Mouse (Mus musculus): ENCODE data around the gene Akap3. TPM values are rescaled to one million over a fixed set of nuclear protein-coding genes. Genes with fewer than 3 reads are reported as not detected.

Gene Akap3
- polyA plus RNA-seq, 1 experiment, result 0.16 TPM

DNA sequence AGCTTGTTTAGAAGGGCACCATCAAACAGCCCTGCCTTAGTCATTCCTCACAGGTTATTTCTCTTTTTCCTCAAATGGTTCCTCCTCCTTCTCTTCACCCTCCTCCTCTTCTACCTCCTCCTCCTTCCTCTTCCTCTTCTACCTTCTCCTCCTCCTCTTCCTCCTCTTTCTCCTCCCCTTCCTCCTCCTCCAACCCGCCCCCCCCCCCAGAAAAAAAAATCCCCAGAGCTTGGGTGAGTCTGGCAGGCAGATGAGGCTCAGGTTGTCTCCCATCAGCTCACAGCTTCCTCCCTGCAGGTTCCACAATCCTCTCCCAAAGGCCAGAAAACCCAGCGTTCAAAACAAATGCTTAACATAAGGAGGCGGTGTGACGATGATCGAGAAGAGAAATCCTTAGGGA is 54.5 kb downstream of the Akap3 start:
- no peak for TF ChIP-seq CTCF (IDR thresholded peaks at IDR 0.05; ENCODE audit: borderline replicate concordance, extremely low read depth, insufficient read depth, insufficient read length)
- no peak for TF ChIP-seq POLR2A (IDR thresholded peaks at IDR 0.05; ENCODE audit: borderline replicate concordance, extremely low read depth, insufficient read depth, insufficient read length, poor library complexity, severe bottlenecking)
- no peak for DNase-seq (ENCODE audit: low read depth)

DNA sequence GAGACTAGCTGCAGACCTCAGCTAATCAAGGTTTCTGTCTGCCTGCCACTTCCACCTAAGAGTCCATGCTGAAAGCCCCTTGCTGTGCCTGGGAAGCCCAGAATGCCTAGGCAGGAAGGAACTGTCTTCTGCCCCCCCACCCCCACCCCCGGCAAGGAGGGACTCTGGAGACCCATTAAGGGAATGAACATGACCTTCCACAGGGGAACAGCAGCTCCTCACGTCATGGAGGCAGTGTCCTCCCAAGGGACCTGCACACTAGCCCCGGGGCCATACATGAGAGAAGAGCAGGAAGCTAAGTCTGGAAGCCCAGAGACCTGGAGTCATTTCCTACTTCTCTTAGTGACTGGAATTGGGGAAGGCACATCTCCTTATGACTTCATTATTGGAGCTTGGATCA is 55.0 kb downstream of the Akap3 start:
- no peak for TF ChIP-seq CTCF (IDR thresholded peaks at IDR 0.05; ENCODE audit: borderline replicate concordance, extremely low read depth, insufficient read depth, insufficient read length)
- no peak for TF ChIP-seq POLR2A (IDR thresholded peaks at IDR 0.05; ENCODE audit: borderline replicate concordance, extremely low read depth, insufficient read depth, insufficient read length, poor library complexity, severe bottlenecking)
- no peak for DNase-seq (ENCODE audit: low read depth)

DNA sequence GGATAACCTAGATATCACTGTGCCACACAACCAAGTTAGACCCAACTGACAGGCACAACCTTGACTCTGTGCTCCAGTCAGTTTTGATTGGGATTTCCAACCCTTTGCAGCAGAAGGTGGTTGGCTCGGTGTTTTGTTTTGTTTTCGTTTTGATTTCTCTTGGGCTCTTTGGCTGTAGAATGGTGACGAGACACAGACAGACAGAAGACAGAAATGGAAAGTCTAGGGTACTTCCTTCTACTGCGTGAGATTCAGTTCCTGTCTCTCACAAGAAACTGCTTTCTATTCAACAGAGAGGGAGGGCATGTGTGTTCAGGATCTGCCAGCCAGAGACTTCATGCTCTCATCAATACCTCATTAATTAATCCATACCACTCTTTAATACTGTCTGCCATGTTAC is 57.8 kb downstream of the Akap3 start:
- TF ChIP-seq CTCF (IDR thresholded peaks at IDR 0.05; ENCODE audit: borderline replicate concordance, extremely low read depth, insufficient read depth, insufficient read length), result no peak
- no peak for TF ChIP-seq POLR2A (IDR thresholded peaks at IDR 0.05; ENCODE audit: borderline replicate concordance, extremely low read depth, insufficient read depth, insufficient read length, poor library complexity, severe bottlenecking)
- no peak for DNase-seq (ENCODE audit: low read depth)

DNA sequence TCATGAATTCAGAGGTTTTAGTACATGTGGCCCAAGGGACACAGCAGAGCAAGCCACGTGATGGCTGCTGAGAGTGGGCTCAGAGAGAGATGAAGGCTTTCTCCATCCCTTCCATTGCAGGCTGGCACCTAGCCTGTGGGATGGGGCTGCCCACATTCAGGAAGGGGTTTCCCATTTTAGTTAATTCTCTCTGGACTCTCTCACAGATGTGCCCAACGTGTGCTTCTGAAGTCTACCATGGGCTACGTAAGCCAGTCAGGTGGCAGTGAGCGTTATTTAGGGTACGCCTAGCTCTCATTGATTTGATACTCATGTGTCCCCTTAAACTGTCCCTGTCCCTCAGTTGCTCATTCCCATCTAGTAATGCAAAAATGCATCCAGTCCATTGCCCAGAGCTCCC is 62.0 kb downstream of the Akap3 start:
- DNase-seq (ENCODE audit: low read depth), result no peak
- TF ChIP-seq POLR2A (IDR thresholded peaks at IDR 0.05; ENCODE audit: borderline replicate concordance, extremely low read depth, insufficient read depth, insufficient read length, poor library complexity, severe bottlenecking), result no peak
- TF ChIP-seq CTCF (IDR thresholded peaks at IDR 0.05; ENCODE audit: borderline replicate concordance, extremely low read depth, insufficient read depth, insufficient read length), result no peak

DNA sequence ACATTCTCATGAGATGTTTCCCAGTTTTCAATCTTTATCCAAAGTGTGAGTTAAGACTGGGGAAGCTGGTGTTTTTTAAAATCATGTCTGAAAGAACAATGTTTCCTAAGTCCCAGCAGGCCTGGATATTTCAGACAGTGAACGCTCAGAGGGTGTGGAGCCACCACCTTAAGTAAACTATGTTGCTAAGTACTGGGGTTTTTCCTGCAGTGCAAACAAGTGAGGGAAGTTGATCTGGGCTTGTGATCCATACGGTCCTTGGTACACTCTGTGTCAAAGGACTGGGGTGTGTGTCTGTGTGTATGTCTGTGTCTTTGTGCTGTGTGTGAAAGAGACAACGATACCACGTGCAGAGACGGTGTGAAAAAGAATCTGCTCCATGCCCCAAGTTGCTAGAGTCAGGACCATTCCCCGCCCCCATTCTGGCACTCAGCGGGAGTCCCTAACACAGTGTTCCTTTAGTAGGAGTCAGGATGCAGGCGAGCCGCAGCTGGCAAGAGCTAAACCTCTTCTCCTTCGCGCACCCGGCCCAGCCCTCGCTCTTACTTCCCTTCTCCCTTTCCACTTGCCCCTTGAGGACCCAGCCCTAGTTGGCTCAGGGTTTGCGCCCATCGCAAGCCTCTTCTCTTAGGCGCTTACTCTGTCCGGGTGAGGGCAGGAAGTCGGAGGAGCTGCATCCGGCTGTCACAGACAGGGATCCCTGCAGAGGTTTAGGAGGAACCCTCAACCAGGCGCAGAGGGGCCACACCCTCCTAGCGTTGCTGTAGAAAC is 68.4 kb downstream of the Akap3 start, which contains the start of gene Dyrk4:
Gene Dyrk4 (minus strand): TSS at position 729 of the 771 bp plus-strand sequence.
- TF ChIP-seq POLR2A (IDR thresholded peaks at IDR 0.05; ENCODE audit: borderline replicate concordance, extremely low read depth, insufficient read depth, insufficient read length, poor library complexity, severe bottlenecking), result no peak
- no peak for TF ChIP-seq CTCF (IDR thresholded peaks at IDR 0.05; ENCODE audit: borderline replicate concordance, extremely low read depth, insufficient read depth, insufficient read length)
- peak; percentile 12 for DNase-seq (ENCODE audit: low read depth)

Other genes with a start within 250 kb of the Akap3 start
- gene Kcna1, start 206.7 kb upstream of the Akap3 start, polyA plus RNA-seq (2012; rRNA removed), result 1.3 TPM in 2 replicates
- gene Kcna6, start 112.4 kb upstream of the Akap3 start, polyA plus RNA-seq (2012; rRNA removed), result 7.9 and 14.8 TPM in 2 replicates
- gene Ndufa9, start 4.0 kb upstream of the Akap3 start, polyA plus RNA-seq (2012; rRNA removed), result 95.3 and 99.2 TPM in 2 replicates
- 0.06 TPM in 1 of 2 replicates, not detected in the other for gene Dyrk4, start 68.7 kb downstream of the Akap3 start, polyA plus RNA-seq (2012; rRNA removed)
- gene Rad51ap1, start 86.5 kb downstream of the Akap3 start, polyA plus RNA-seq (2012; rRNA removed), result 16.8 and 33.8 TPM in 2 replicates
- 21.2 and 22.4 TPM in 2 replicates for gene D6Wsu163e, start 86.9 kb downstream of the Akap3 start, polyA plus RNA-seq (2012; rRNA removed)
- gene Fgf6, start 162.5 kb downstream of the Akap3 start, polyA plus RNA-seq (2012; rRNA removed), result not detected in 2 replicates
- 0.29 and 0.34 TPM in 2 replicates for gene Fgf23, start 219.8 kb downstream of the Akap3 start, polyA plus RNA-seq (2012; rRNA removed)

Data from brain, embryonic 14.5 days (tissue).